Mouse (Mus musculus): ENCODE data around the gene Rnf208.
"Not testable (repeated sequence)": the region's sequence is repeated elsewhere in the genome, so short reads cannot be mapped to it uniquely, and the experiment has no call there.

The Rnf208 gene

GRCm38 (mm10) chr2:25246183-25247072 lies 4.4 kb downstream of the Rnf208 start, which contains the start of gene AL732309.1:
TSS of gene AL732309.1 (minus strand) at chr2:25246863.
- DNase-seq: no peak

GRCm38 (mm10) chr2:25252331-25252730 lies 10.3 kb downstream of the Rnf208 start:
- DNase-seq: peak; percentile 44

- DNase-seq: peak; percentile 88
Measured at GRCm38 (mm10) chr2:25255284-25255779, 13.3 kb downstream of the Rnf208 start, which contains the start of gene Tmem203. TSS of gene Tmem203 (plus strand) at chr2:25255439.

GRCm38 (mm10) chr2:25256443-25257109 lies 14.5 kb downstream of the Rnf208 start:
- DNase-seq: peak; percentile 78

GRCm38 (mm10) chr2:25257250-25257649 lies 15.2 kb downstream of the Rnf208 start:
- DNase-seq: not testable (repeated sequence)

GRCm38 (mm10) chr2:25258887-25259286 lies 16.8 kb downstream of the Rnf208 start:
- no peak for DNase-seq

- no peak for DNase-seq
Measured at GRCm38 (mm10) chr2:25261870-25262269, 19.8 kb downstream of the Rnf208 start.

- peak; percentile 97 for DNase-seq
Measured at GRCm38 (mm10) chr2:25262291-25262767, 20.3 kb downstream of the Rnf208 start, which contains the start of gene Tprn. TSS of gene Tprn (plus strand) at chr2:25262618.

GRCm38 (mm10) chr2:25262795-25263622 lies 21.0 kb downstream of the Rnf208 start:
- DNase-seq: peak; percentile 74

GRCm38 (mm10) chr2:25263623-25264285 lies 21.7 kb downstream of the Rnf208 start:
- no peak for DNase-seq

- no peak for DNase-seq
Measured at GRCm38 (mm10) chr2:25264286-25264660, 22.2 kb downstream of the Rnf208 start.

GRCm38 (mm10) chr2:25264851-25265250 lies 22.8 kb downstream of the Rnf208 start:
- no peak for DNase-seq

GRCm38 (mm10) chr2:25265897-25266656 lies 24.0 kb downstream of the Rnf208 start:
- DNase-seq: no peak

GRCm38 (mm10) chr2:25266720-25267119 lies 24.7 kb downstream of the Rnf208 start:
- no peak for DNase-seq

- DNase-seq: no peak
Measured at GRCm38 (mm10) chr2:25267241-25267640, 25.2 kb downstream of the Rnf208 start.

GRCm38 (mm10) chr2:25267746-25268309 lies 25.8 kb downstream of the Rnf208 start:
- no peak for DNase-seq

- DNase-seq: peak; percentile 97
Measured at GRCm38 (mm10) chr2:25271827-25272511, 29.9 kb downstream of the Rnf208 start, which contains the start of the genes Ssna1 and Anapc2. TSS of gene Ssna1 (minus strand) at chr2:25272438. TSS of gene Anapc2 (plus strand) at chr2:25272478.

GRCm38 (mm10) chr2:25272515-25272914 lies 30.5 kb downstream of the Rnf208 start:
- DNase-seq: no peak

- DNase-seq: no peak
Measured at GRCm38 (mm10) chr2:25273010-25273409, 31.0 kb downstream of the Rnf208 start.

Data from thymus, postnatal 14 days (tissue).